Mouse (Mus musculus) liver, adult 2 months (tissue): Measurements from ENCODE around the gene Fam243.

Experiments used
- CTCF ChIP-seq: fragments of 200-500 bp; IDR thresholded peaks from 2 replicates; pipeline ENCODE4 v1.5.1; 2011; ENCODE audit warnings: low read depth, low read length, control low read depth
- POLR2A ChIP-seq: fragments of 200-500 bp; IDR thresholded peaks from 2 replicates; pipeline ENCODE4 v1.6.1; 2011; ENCODE audit warnings: low read length, control low read depth; ENCODE audit not compliant: insufficient read depth; ENCODE audit errors: extremely low read depth

- TF ChIP-seq CTCF = no peak
- no peak for TF ChIP-seq POLR2A
These were observed 5.0 kb downstream of the Fam243 start for GRCm38 (mm10) chr16:92316049-92316738.
